Mouse (Mus musculus): ENCODE data around the gene Ddx31. TPM values are rescaled to one million over a fixed set of nuclear protein-coding genes. Genes with fewer than 3 reads are reported as not detected.

Gene Ddx31
- 10 to 100 TPM; 11.2 to 17.9 (median 11.8) TPM for polyA plus RNA-seq (2017; shearing (Covaris generic))

- ATAC-seq: peak; percentile 91
These were observed at the start of gene Ddx31, which contains the start of gene Gtf3c4 for GRCm38 (mm10) chr2:28840222-28840951. TSS of gene Ddx31 (plus strand) at chr2:28840406. TSS of gene Gtf3c4 (minus strand) at chr2:28840360.

- no peak for ATAC-seq
These were observed 47.1 kb upstream of the Ddx31 start for GRCm38 (mm10) chr2:28792931-28793610.

- ATAC-seq: no peak
These were observed 45.6 kb upstream of the Ddx31 start for GRCm38 (mm10) chr2:28794623-28795022.

GRCm38 (mm10) chr2:28796298-28796697, 43.9 kb upstream of the Ddx31 start:
- ATAC-seq: no peak

GRCm38 (mm10) chr2:28797490-28798106, 42.6 kb upstream of the Ddx31 start:
- ATAC-seq: no peak

GRCm38 (mm10) chr2:28798390-28798789, 41.8 kb upstream of the Ddx31 start:
- no peak for ATAC-seq

- ATAC-seq: no peak
These were observed 40.6 kb upstream of the Ddx31 start for GRCm38 (mm10) chr2:28799575-28799974.

- ATAC-seq: no peak
These were observed 36.8 kb upstream of the Ddx31 start for GRCm38 (mm10) chr2:28803406-28803805.

GRCm38 (mm10) chr2:28808841-28809240, 31.4 kb upstream of the Ddx31 start:
- no peak for ATAC-seq

- no peak for ATAC-seq
These were observed 29.8 kb upstream of the Ddx31 start for GRCm38 (mm10) chr2:28810260-28811013.

GRCm38 (mm10) chr2:28818866-28819265, 21.3 kb upstream of the Ddx31 start:
- no peak for ATAC-seq

- ATAC-seq: no peak
These were observed 10.9 kb upstream of the Ddx31 start for GRCm38 (mm10) chr2:28829265-28829664.

GRCm38 (mm10) chr2:28836181-28836940, 3.8 kb upstream of the Ddx31 start:
- ATAC-seq: no peak

- peak; percentile 32 for ATAC-seq
These were observed 545 bp upstream of the Ddx31 start for GRCm38 (mm10) chr2:28839501-28840221.

GRCm38 (mm10) chr2:28842042-28842441, 1.8 kb downstream of the Ddx31 start:
- no peak for ATAC-seq

GRCm38 (mm10) chr2:28848879-28849278, 8.7 kb downstream of the Ddx31 start:
- ATAC-seq: no peak

GRCm38 (mm10) chr2:28852594-28852993, 12.4 kb downstream of the Ddx31 start:
- no peak for ATAC-seq

- ATAC-seq: no peak
These were observed 15.6 kb downstream of the Ddx31 start for GRCm38 (mm10) chr2:28855773-28856172.

- no peak for ATAC-seq
These were observed 19.1 kb downstream of the Ddx31 start for GRCm38 (mm10) chr2:28859303-28859702.

GRCm38 (mm10) chr2:28860678-28861423, 20.6 kb downstream of the Ddx31 start:
- no peak for ATAC-seq

- ATAC-seq: no peak
These were observed 23.7 kb downstream of the Ddx31 start for GRCm38 (mm10) chr2:28863857-28864256.
